Mouse (Mus musculus) neural tube, embryonic 15.5 days (tissue): ENCODE results near the gene A1bg. TPM values are rescaled to one million over a fixed set of nuclear protein-coding genes. Genes with fewer than 3 reads are reported as not detected.
A peak's percentile ranks its signal among the peaks of the same experiment; 100 is the strongest.

Source experiments
- ATAC-seq: fragments of 200-750 bp; cut with Nextera tagmentation; 2 replicates; pipeline ENCODE4 v1.8.0; 2017; ENCODE audit warnings: mild to moderate bottlenecking, moderate TSS enrichment, moderate library complexity; ENCODE audit not compliant: low FRiP score
- H3K27ac ChIP-seq: fragments of 300-500 bp; sonication (generic); replicated peaks from 2 replicates; pipeline ENCODE4 v1.5.1; 2015; ENCODE audit warnings: mild to moderate bottlenecking, inconsistent platforms
- H3K27me3 ChIP-seq: fragments of 300-500 bp; sonication (generic); replicated peaks from 2 replicates; pipeline ENCODE4 v1.6.1; 2015; ENCODE audit warnings: inconsistent platforms
- H3K36me3 ChIP-seq: fragments of 300-500 bp; sonication (generic); 2 replicates; pipeline ENCODE4 v1.6.1; 2015; ENCODE audit warnings: inconsistent platforms
- H3K4me1 ChIP-seq: fragments of 300-500 bp; sonication (generic); 2 replicates; pipeline ENCODE4 v1.6.1; 2015; ENCODE audit warnings: inconsistent platforms
- H3K4me2 ChIP-seq: fragments of 300-500 bp; sonication (generic); 2 replicates; pipeline ENCODE4 v1.6.1; 2015; ENCODE audit warnings: inconsistent platforms, mild to moderate bottlenecking, moderate library complexity
- H3K4me3 ChIP-seq: fragments of 300-500 bp; sonication (generic); replicated peaks from 2 replicates; pipeline ENCODE4 v1.5.1; 2015; ENCODE audit warnings: mild to moderate bottlenecking, inconsistent platforms
- H3K9ac ChIP-seq: fragments of 300-500 bp; sonication (generic); replicated peaks from 2 replicates; pipeline ENCODE4 v1.6.1; 2015; ENCODE audit warnings: mild to moderate bottlenecking, inconsistent platforms
- H3K9me3 ChIP-seq: fragments of 300-500 bp; sonication (generic); replicated peaks from 2 replicates; pipeline ENCODE4 v1.6.1; 2016; ENCODE audit warnings: inconsistent platforms
- WGBS: fragments of 180-500 bp; shearing (Covaris S2); methylation state at CpG from one replicate; pipeline ENCODE4 v1.1.7; 2015; ENCODE audit warnings: mixed read lengths; 5-methylcytosine and 5-hydroxymethylcytosine counted together
- polyA plus RNA-seq: library from polyadenylated mRNA; unstranded; fragments of >200 nt; fragmentation: Nextera tagmentation; extraction: Ambion mirVana; gene quantifications from 2 replicates; pipeline ENCODE4 v1.2.1, GENCODE M21; 2015

The A1bg gene
- not detected in 2 replicates for polyA plus RNA-seq

DNA sequence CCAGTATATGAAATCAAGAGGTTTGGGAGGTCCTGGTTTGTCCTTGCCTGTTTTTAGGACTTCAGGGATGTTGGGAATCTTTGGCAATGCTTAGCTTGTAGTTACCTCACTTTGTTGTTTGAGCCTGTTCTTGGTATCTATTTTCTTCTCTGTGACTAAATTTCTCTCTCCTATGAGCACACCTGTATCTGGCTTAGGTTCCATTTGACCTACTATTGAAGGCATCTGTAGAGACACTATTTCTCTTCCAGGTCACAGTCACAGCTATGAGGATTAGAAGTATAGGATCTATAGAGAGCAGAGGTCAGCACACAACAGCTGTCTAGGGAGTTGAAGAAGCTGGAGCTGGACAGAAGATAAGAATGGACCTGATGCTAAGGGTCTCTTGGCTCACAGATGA is at the start of gene A1bg:
Gene A1bg (minus strand): TSS at position 101 of the 400 bp plus-strand sequence.
- ATAC-seq, result no peak
- Histone ChIP-seq H3K4me1 (no peaks in the 10 kb centered on the region), H3K4me2 (no peak within 1 kb of the TSS), H3K27ac (no peak within 1 kb of the TSS), H3K27me3 (no peaks in the 10 kb centered on the region), H3K36me3 (no peaks in the 10 kb centered on the region), H3K4me3 (no peak within 1 kb of the TSS), H3K9me3 (no peaks in the 10 kb centered on the region), H3K9ac (no peak within 1 kb of the TSS)

GRCm38 (mm10) chr15:60968549-60968861 is 45.7 kb upstream of the A1bg start:
- no peak overlapping the region for H3K4me3 ChIP-seq
- H3K9ac ChIP-seq, result no peak overlapping the region
- no peaks in the 10 kb centered on the region for H3K27me3 ChIP-seq
- WGBS, result 11% methylated on average over 1 of the region's 1 CpGs
- H3K9me3 ChIP-seq, result no peaks in the 10 kb centered on the region
- no peak for ATAC-seq
- peaks cover 11% of the 10 kb centered on the region for H3K4me1 ChIP-seq
- no peaks in the 10 kb centered on the region for H3K36me3 ChIP-seq
- no peak overlapping the region for H3K27ac ChIP-seq
- H3K4me2 ChIP-seq, result no peak overlapping the region

DNA sequence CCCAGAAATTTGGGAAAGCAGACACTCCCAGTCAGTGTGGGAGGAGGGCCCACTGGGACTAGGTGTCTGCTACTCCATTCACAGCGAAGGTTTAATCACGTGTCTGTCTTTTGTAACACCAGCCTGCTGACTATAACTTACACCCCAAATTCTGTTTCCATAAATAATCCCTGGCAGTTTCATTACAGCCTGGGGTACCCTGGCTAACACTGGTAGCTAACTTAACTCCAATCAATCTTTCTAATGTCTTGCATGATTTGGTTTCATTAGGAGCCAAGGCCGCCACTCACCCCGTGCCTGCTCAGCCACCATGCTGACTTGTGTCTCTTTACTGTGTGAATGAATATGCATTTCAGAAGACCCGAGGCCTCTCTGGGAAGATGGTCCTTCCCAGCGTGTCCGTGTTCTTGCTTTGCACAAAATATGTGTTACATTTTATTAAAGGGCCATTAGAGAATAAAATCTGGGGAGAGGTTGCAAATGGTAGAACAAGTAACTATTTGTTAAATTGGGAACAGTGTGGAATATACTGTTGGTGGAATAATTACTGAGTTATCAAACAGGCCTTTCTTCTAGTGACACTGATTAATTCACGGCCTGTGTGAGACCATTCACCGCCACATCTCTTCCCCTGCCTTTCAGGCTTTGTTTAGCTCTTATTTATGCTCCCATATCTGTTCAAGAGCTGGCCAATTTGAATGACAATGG is 45.2 kb upstream of the A1bg start:
- Histone ChIP-seq H3K27me3 (no peaks in the 10 kb centered on the region), H3K36me3 (no peaks in the 10 kb centered on the region), H3K9ac (no peak overlapping the region), H3K9me3 (no peaks in the 10 kb centered on the region), H3K27ac (no peak overlapping the region), H3K4me2 (no peak overlapping the region), H3K4me3 (no peak overlapping the region), H3K4me1 (peaks cover 11% of the 10 kb centered on the region)
- WGBS, result 11% methylated on average over 9 of the region's 9 CpGs
- peak; percentile 81 for ATAC-seq

DNA sequence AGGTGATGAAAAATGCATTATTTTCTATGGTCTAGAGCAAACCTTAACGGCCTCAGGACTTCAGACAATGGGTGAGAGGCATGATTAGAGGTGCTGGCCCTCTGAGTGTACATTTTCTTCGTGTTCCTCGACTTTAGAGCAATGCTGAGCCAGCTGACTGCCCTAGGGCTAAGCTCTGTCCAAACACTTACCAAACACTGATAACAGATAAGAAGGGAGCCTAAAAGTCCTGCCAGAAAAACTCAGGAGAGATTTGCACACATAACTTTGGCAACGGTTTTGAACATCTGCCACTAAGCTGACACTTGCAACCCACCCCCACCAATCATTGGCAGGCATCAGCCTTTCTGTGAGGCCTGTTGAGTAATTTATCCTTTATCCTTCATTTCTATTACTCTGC is 2.9 kb upstream of the A1bg start:
- no peak overlapping the region for H3K4me2 ChIP-seq
- WGBS, result 77% methylated on average over 4 of the region's 4 CpGs
- ATAC-seq, result no peak
- no peak overlapping the region for H3K27ac ChIP-seq
- no peak overlapping the region for H3K9ac ChIP-seq
- H3K27me3 ChIP-seq, result no peaks in the 10 kb centered on the region
- no peak overlapping the region for H3K4me3 ChIP-seq
- no peaks in the 10 kb centered on the region for H3K4me1 ChIP-seq
- H3K36me3 ChIP-seq, result no peaks in the 10 kb centered on the region
- no peaks in the 10 kb centered on the region for H3K9me3 ChIP-seq

DNA sequence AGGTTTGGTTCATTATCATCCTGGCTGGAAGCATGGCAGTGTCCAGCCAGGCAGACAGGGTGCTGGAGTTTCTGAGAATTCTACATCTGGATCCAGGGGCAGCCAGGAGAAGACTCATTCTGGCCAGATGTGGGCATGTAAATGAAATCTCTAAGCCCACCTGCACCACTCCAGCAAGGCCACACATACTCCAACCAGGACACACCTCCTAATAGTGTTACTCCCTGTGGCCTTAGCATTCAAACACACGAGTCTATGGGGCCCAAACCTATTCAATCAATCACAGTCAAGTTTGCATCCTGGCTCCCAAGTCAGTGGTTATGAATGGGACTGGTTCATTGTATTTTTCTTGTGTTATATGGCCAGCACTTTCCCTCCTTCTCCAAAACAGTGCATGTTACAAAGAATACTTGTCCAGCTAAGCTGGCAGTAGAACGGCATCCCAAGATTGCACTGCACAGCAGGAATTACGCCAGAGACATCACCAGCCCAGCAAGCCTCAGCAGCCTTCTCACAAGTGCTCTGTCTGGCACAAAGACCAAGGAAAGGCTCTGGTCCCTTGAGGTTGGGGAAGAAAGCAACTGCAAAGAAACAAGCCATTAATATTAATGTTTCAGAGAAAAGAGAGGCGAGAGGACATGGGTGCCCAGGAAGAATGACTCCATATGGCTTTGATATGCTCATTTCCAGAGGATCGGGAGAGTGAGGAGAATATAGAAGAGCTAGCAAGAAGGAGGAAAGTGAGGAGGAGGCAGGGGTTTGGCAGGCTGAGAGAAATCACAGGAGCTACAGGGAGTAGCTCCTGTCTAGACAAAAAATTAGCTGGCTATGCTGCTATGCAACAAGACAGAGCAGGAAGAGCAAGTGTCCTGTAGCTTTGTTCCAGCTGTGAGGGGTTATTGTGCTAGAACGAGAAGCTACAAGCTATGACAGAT is 18.8 kb downstream of the A1bg start:
- Histone ChIP-seq H3K9me3 (no peaks in the 10 kb centered on the region), H3K9ac (no peak overlapping the region), H3K36me3 (no peaks in the 10 kb centered on the region), H3K4me1 (no peaks in the 10 kb centered on the region), H3K27me3 (no peaks in the 10 kb centered on the region), H3K27ac (no peak overlapping the region), H3K4me3 (no peak overlapping the region), H3K4me2 (no peak overlapping the region)
- WGBS, result 35% methylated on average over 6 of the region's 6 CpGs
- ATAC-seq, result no peak

DNA sequence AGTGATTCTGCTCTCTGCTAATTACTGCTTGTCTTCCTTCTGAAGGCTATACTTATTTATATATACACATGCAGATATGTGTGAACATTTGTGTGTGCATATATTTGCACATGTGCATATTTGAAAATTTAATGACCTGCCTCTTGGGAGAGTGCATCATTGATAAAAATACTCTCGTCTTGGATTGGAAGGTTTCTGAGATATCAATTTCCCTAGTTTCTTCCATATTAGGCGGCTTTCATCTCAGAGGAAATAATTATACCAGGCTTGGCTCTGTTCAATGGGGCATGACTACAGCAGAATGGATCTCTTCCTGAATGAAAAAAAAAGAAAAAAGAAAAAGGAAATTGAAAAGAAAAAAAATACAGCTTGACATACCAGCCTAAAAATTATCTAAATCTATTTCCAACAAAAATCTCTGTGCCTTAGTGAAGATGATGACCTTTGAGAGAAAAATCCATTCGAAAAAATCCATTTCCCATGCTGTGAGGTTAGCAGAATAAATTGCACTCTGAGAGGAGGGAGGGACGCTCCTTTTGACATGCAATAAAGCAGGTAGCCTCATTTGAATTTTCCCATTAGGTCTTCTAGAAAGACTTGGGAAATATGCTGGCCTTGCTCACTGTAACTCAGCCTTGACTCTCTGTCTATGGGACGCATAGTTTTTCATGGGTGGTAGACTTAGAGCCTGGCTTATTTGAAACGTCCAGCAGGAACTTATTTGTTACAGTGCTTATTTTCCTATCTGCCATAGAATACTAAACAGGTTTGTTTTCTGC is 24.4 kb downstream of the A1bg start:
- no peaks in the 10 kb centered on the region for H3K36me3 ChIP-seq
- H3K4me1 ChIP-seq, result no peaks in the 10 kb centered on the region
- no peaks in the 10 kb centered on the region for H3K27me3 ChIP-seq
- no peak overlapping the region for H3K4me3 ChIP-seq
- H3K9ac ChIP-seq, result no peak overlapping the region
- WGBS, result 42% methylated on average over 6 of the region's 6 CpGs
- ATAC-seq, result no peak
- no peak overlapping the region for H3K27ac ChIP-seq
- H3K9me3 ChIP-seq, result no peaks in the 10 kb centered on the region
- no peak overlapping the region for H3K4me2 ChIP-seq

- no peaks in the 10 kb centered on the region for H3K4me1 ChIP-seq
- H3K27me3 ChIP-seq, result no peaks in the 10 kb centered on the region
- 82% methylated on average over 2 of the region's 2 CpGs for WGBS
- no peak overlapping the region for H3K4me2 ChIP-seq
- H3K9ac ChIP-seq, result no peak overlapping the region
- H3K27ac ChIP-seq, result no peak overlapping the region
- no peaks in the 10 kb centered on the region for H3K36me3 ChIP-seq
- no peak for ATAC-seq
- H3K4me3 ChIP-seq, result no peak overlapping the region
- no peaks in the 10 kb centered on the region for H3K9me3 ChIP-seq
Measured at GRCm38 (mm10) chr15:60896040-60896439, 26.8 kb downstream of the A1bg start.

DNA sequence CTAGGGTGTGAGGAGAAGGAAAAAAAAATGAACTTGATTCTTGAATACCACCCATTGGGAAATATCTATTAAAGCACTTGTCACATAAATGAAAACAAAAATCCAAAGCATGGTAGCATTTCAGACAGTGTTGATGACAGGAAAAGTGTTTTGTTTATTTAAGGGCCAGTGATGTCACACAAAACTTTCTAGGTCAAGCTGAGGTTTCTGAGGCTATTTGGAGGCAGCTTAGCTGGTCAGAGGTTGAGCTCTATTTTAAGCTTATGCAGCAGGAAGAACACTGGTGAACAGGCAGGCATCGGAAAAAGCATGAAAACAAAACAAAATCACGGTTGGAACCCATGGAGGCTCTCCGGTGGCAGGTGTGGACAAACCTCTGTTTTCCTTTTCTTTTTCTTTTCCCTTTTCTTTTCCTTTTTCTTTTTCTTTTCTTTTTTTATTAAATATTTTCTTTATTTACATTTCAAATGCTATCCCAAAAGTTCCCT is 29.8 kb downstream of the A1bg start:
- Histone ChIP-seq H3K9ac (no peak overlapping the region), H3K4me1 (no peaks in the 10 kb centered on the region), H3K9me3 (no peaks in the 10 kb centered on the region), H3K36me3 (no peaks in the 10 kb centered on the region), H3K4me2 (no peak overlapping the region), H3K27me3 (no peaks in the 10 kb centered on the region), H3K27ac (no peak overlapping the region), H3K4me3 (no peak overlapping the region)
- 80% methylated on average over 3 of the region's 3 CpGs for WGBS
- no peak for ATAC-seq

DNA sequence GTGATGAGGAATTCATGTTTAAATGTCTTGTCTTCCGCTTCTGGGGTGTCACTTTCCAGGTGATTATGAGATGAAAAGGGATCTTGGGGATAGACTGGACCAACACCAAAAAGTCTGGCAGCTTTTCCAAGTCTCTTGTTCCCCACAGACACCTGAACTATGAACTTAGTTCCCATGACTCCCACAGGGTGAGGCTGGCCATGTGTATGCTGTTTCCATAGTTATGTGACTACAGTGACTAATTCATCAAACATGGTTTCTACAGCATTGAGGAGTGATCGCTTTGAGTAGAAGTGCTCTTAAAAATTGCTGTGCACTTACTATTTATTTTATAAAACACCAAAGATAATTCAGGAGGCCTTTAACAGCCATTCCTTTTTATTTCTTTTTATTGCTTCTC is 34.1 kb downstream of the A1bg start:
- Histone ChIP-seq H3K36me3 (no peaks in the 10 kb centered on the region), H3K9me3 (no peaks in the 10 kb centered on the region), H3K4me3 (no peak overlapping the region), H3K4me1 (no peaks in the 10 kb centered on the region), H3K9ac (no peak overlapping the region), H3K4me2 (no peak overlapping the region), H3K27ac (no peak overlapping the region), H3K27me3 (no peaks in the 10 kb centered on the region)
- WGBS, result 84% methylated on average over 2 of the region's 2 CpGs
- no peak for ATAC-seq

DNA sequence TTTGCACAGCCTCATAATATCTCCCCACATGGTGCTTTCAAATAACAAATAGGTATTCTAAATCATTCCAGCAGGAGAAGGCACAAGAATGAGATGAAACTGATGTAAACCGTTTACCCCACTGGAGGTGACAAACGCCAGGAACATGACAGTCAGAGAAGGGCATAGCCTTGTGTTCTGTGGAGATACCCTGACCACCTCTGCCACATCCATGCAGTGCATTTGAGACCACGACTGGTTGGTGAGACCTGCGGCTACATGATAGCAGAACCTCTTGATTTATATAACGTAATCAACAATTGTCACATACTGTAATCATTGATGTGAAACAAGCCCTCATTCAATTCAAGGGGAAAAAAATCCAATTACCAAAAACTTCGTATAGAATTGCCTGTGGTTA is 47.1 kb downstream of the A1bg start:
- Histone ChIP-seq H3K9me3 (no peaks in the 10 kb centered on the region), H3K4me1 (no peaks in the 10 kb centered on the region), H3K36me3 (no peaks in the 10 kb centered on the region), H3K27me3 (no peaks in the 10 kb centered on the region), H3K9ac (no peak overlapping the region), H3K4me3 (no peak overlapping the region), H3K27ac (no peak overlapping the region), H3K4me2 (no peak overlapping the region)
- 84% methylated on average over 6 of the region's 6 CpGs for WGBS
- no peak for ATAC-seq

GRCm38 (mm10) chr15:60862417-60862816 is 60.4 kb downstream of the A1bg start:
- Histone ChIP-seq H3K4me3 (no peak overlapping the region), H3K27me3 (no peaks in the 10 kb centered on the region), H3K27ac (no peak overlapping the region), H3K9ac (no peak overlapping the region), H3K9me3 (no peaks in the 10 kb centered on the region), H3K4me2 (no peak overlapping the region), H3K36me3 (no peaks in the 10 kb centered on the region), H3K4me1 (no peaks in the 10 kb centered on the region)
- no peak for ATAC-seq
- 82% methylated on average over 3 of the region's 3 CpGs for WGBS
